Mouse (Mus musculus) lung, adult 18-20 months (tissue): ENCODE measurements around the gene Slc25a47.
A peak's percentile ranks its signal among the peaks of the same experiment; 100 is the strongest.

Experiments used
- DNase-seq, 2 experiments: peaks; one replicate each; pipeline ENCODE4 v3.0.0; 2022; ENCODE audit warnings: mixed read lengths in 2 of 2

The Slc25a47 gene

GRCm38 (mm10) chr12:108865007-108865494, 29.2 kb downstream of the Slc25a47 start:
- DNase-seq = peak; percentile 82 to 86

DNA sequence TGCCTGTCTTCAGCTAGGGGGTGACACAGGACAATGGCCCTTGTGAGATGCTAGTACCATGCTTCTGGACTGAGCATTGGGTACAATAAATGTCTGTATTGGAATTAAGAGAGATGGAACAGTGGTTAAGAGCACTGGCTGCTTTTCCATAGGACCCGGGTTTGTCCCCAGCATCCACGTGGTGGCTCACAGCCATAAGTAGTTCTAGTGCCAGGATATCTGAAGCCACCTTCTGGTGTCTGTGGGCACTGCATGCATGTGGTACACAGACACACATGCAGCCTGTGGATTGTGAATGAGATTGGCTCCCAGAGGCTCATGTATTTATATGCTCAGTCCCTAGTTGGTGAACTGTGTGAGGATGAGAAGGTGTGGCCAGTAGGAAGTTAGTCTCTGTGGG, 33.7 kb downstream of the Slc25a47 start:
- DNase-seq = no peak

- DNase-seq = no peak
Observed at GRCm38 (mm10) chr12:108873122-108873521, 37.3 kb downstream of the Slc25a47 start.

DNA sequence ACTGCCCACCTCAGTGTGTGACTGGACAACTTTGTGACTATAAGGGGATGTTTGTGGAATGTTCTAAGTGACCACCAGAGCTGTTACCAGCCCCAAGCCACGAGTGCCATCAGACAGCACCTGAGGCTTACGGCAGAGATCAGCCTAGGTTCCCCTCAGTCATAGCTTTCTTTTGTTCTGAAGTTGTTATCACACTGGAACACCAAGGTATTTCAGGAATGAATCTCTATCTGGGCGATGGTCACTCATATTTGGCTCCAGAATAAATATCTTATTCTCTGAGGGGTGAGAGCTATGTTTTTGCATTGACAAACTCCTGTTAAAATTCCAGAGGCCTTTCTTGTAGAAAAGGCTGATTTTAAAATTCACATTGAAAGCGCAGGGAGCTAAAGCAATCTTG, 43.3 kb downstream of the Slc25a47 start:
- DNase-seq = no peak

DNA sequence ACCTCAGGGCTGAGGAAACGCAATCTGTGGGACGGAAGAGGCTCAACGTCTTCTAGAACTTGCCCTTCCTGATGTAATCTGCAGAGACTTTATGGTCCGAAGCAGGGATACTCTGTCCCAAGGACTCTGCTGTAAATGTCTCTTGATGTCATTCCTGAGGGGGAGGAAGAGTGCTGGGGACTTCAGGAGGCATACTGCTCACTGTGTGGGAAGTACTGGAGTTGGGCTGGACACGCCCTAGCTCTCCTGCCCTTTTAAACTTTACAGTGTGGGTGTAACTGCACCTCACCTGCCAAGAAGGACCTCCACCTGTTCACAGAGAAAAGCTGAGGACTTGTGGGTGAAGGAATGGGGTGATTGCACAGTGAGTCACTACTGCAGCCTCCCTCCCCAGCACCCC, 44.8 kb downstream of the Slc25a47 start:
- DNase-seq = peak; percentile 53 to 70

GRCm38 (mm10) chr12:108881192-108881591, 45.3 kb downstream of the Slc25a47 start:
- DNase-seq = no peak

DNA sequence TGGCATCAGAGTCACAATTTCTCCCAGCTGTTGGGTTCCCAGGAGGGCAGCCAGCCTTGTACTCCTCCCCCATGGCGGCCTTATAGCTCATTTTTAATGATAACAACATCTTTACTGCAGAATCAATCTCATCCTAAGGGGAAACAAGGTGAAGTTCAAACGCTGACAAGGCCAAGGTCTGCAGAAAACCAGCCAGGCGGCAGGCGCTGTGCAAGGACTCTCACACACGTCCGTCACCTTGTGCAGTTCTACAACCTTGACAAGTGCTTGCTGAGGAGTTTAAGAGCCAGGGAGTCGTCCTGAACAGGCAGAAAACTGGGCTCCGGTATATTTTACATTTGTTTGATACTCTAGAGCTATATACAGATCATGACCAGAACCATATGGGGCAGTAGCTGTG, 46.9 kb downstream of the Slc25a47 start:
- DNase-seq = no peak

GRCm38 (mm10) chr12:108885906-108886305, 50.1 kb downstream of the Slc25a47 start:
- DNase-seq = no peak

- DNase-seq = no peak
Observed at GRCm38 (mm10) chr12:108887077-108887476, 51.2 kb downstream of the Slc25a47 start.

DNA sequence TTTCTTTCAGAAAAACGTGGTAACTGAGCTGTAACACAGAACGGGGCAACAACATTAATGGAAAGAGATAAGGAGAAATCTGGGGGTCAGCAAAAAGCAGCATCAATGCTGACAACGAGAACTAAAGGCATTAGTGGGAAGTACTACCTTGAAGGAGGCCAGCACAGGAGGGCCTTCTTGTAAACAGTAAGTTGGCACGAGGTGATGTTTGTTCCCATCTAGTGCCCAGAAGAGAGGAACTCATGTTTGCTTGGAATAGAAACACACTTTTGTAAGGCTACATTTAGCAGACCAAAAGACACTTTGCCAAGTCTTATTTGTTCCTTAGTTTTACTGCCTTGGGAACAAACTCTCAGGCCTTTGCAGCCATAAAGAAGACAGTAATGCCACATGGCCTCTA, 52.8 kb downstream of the Slc25a47 start:
- peak; percentile 53 to 73 for DNase-seq

- DNase-seq = peak; percentile 64 to 81
Observed at GRCm38 (mm10) chr12:108892989-108893714, 57.3 kb downstream of the Slc25a47 start, which contains the start of gene Wdr25. TSS of gene Wdr25 (plus strand) at chr12:108893631.

- DNase-seq = peak; percentile 97
Observed at GRCm38 (mm10) chr12:108893715-108894431, 58.0 kb downstream of the Slc25a47 start, which contains the start of gene Wars. TSS of gene Wars (minus strand) at chr12:108894174.

DNA sequence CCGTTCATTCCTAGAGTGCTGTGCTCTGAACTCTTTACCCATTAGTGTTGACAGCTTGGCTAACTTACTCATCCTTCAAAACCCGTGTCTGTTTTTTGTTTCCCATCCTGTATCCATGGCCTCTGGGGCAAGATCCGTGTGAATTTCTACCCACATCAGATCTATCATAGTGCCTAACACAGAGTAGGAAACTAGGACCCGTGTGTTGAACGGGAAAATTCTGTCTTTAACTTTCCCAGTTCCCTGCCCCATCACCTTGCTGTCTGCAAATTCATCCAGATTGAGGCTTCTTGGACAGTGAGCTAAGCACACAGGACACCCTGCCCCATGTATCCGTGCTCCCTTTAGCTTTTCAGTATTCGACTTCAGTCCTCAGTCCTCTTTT, 58.6 kb downstream of the Slc25a47 start:
- DNase-seq = no peak

DNA sequence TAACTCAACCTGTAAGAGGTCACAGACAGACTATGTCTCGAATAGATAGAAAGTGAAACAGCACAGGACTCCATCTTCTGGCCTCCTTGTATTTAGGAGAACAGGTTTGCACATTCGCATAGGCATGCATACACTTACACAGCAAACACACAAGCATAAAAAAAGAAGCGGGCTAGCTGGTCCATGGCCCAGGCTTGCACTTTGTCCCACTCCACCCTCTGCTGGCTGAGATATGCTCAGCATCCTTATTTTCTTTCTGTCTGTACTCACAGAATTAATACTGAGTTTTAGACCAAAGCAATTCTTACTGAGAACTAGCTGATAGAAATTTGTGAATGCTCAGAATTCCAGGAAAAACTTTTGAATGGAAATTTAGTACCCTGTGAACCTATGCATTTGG, 60.2 kb downstream of the Slc25a47 start:
- no peak for DNase-seq

DNA sequence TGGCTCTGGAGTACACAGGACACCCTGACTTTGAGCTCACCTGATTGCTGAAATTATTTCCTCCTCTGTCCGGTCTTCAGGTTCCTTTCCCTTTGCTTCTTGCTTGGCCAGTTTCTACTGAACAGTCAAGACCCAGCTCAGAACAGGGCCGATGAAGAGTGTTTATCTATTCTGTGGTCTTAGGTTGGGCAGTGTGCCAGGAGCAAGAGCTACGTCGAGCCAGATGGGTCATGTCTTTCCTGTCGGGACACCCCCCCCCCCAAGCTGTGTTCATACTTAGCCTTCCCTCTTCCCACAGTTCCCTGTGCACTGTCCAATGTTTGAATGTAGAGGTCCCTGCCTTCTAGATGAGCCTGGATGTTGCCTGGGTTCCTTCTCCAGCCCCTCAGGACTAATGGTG, 65.5 kb downstream of the Slc25a47 start:
- no peak for DNase-seq

- peak; percentile 46 to 52 for DNase-seq
Observed at GRCm38 (mm10) chr12:108902940-108903339, 67.1 kb downstream of the Slc25a47 start.

DNA sequence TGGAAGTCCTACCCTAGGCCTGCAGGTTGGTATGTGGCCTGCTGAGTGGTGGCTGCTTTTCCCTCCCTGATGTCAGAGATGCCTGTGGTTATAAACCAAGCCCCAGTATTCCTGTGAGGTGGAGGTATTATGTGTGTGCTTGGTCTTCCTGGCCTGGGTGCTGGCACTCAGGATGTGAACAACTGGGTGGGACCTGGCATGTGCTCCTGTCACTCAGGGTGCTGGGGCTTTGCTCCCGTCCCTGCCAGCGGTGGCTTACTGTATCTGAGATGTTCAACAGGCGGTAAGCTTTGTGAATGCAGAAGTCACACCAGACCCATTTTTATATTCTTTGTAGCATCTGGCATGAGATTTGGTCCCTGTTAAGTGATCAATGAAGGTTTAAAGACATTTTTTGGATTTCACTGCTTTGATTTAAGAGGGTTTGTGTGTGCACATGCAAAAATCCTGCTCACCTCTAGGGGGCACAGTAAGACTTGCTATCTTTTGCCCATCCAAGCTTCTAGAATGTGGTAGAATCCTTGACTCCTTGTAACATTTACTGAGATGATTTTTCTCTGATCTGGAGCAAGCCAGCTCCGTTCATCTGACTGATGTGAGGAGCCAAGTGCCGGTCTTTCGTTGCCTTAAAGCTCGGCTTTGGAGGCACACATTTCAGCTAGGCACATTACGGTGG, 67.9 kb downstream of the Slc25a47 start:
- DNase-seq = peak in 1 of 2 experiments; percentile 30

- no peak for DNase-seq
Observed at GRCm38 (mm10) chr12:108904276-108904653, 68.4 kb downstream of the Slc25a47 start.

GRCm38 (mm10) chr12:108905620-108906302, 69.9 kb downstream of the Slc25a47 start:
- DNase-seq = no peak

- DNase-seq = no peak
Observed at GRCm38 (mm10) chr12:108906398-108906797, 70.6 kb downstream of the Slc25a47 start.
